Mouse (Mus musculus) gastrocnemius, adult 18-20 months (tissue): Measurements from ENCODE around the gene Ebf4. TPM values are rescaled to one million over a fixed set of nuclear protein-coding genes. Genes with fewer than 3 reads are reported as not detected.
A peak's percentile ranks its signal among the peaks of the same experiment; 100 is the strongest.

Source experiments
- DNase-seq: peaks from one replicate; pipeline ENCODE4 v3.0.0; 2021; ENCODE audit warnings: low spot score
- total RNA-seq, 2 experiments: library from RNA; stranded (reverse); gene quantifications; 2 replicates each; pipeline ENCODE4 v1.2.3; 2021

Ebf4 gene
- total RNA-seq, 2 experiments from 2014 or later, result 0.27 to 0.43 TPM

DNA sequence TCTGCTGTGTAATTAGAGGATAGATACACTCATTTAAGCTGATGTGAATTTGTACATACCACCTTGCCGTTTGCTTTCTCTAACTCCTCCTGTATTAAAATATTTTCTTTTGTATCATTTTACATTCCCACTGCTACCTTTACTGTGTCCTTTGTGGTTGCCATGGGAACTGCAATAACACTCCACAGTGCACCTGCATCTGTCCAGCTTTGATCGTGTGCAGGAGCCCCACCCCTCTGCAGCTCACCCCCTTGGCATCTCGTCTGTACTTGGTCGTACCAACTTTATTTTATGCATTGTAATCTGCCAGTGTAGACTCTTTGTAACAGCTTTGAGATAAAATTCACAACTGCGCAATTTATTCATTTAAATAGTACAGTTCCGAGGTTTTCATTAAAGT lies 88.9 kb downstream of the Ebf4 start:
- no peak for DNase-seq

DNA sequence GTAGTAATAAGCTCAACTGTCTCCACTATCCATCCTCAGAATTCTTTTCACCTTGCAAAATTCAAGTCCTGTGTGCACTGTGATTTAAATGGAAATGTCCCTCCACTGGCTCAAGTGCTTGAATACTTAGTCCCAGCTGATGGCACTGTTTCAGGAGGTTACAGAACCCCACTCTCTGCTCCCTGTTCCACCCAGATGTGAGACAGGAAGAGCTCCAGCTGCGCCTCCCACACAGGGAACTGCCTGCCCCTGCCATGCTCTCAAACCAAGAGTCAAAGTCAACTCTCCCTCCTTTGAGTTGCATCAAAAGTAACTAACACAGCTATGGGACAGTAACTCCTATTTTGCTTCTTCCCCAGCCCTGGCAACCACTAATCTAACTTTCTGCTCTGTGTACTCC lies 91.2 kb downstream of the Ebf4 start:
- no peak for DNase-seq

GRCm38 (mm10) chr2:130388796-130389195 lies 93.8 kb downstream of the Ebf4 start:
- no peak for DNase-seq

DNA sequence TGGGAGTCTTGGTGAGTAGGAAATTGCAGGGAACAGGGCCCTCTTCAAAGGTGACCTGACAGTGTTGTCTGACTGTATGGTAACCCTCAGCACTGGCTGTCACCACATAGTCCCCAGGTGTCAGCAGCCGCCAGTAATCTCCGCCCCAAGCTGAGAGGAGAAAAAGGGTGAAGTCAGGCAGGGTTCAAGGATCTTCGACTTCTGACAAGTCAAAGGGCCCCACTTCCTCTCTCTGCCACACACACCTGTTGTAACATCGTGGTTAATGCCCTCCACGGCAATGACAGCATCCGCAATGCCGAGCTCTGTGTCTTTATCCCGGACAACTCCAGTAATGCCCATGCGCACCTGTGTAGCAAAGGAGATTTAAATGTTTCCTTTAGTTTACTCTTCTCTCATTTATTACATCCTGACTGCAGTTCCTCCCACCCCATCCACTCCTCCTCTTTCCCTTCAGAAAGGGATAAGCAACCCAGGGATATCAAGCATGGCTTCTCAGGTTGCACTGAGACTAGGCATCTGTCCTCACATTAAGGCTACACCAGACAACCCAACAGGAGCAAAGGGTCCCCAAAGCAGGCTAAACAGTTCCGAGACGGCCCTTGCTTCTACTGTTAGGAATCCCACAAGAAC lies 96.1 kb downstream of the Ebf4 start:
- no peak for DNase-seq

GRCm38 (mm10) chr2:130392836-130393235 lies 97.9 kb downstream of the Ebf4 start:
- no peak for DNase-seq

DNA sequence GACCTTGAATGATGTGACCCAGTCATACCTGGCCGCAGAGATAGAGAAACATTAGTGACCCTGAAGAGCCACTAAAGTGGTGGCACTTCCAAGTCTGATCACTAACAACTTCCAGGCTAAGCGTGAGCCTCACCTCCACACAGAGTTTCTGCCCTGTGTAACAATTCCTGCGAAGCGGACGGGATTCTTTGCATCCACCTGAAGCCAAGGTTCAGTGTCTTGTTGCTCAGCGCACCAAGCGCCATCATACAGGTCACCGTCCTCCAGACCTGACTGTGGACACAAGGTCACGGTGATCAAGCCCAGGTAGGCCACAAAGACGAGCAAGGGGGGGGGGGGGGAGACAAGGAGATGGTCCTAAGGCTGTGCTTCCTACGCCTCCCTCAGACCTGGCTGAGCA lies 100.7 kb downstream of the Ebf4 start:
- no peak for DNase-seq

DNA sequence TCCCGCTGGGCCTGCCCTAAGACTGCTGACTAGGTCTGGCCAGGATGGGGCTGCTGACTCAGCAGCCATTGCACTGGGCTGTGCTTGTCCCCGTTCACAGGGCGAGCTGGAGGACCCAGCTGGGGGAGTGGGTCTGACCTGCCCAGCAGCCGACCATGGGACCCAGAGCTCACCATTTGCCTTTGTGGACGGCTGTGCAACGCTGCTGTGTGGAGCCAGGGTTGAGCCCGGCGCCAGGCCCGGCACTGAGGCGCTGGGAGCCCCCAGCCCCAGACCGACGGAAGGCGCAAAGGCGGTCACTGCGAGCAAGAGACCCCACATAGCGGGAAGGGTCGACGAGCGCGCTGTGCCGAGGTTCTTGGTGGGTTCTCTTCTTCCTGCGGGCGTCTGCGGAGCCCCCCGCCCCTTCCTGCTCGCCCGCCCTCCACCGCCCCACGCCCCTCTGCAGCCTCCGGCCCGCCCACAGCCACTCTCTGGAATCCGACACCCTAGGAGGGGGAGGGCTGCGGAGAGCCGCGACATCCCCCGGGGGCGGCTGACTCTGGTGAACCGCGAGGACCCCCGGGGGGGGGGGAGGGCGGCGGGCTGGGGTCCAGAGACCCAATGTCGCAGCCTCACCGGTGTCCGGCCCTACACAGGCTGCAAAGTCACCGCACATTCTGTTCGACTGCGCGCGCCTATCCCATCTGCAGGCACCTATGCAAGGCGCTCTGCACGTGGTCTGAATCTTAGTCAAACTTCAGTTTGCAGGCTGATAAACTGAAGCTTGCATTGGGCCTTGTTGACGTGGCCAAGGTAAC lies 102.4 kb downstream of the Ebf4 start, which contains the start of gene Cpxm1:
Cpxm1 (minus strand) TSS at position 389 of the 800 bp plus-strand sequence.
- peak; percentile 12 for DNase-seq

GRCm38 (mm10) chr2:130398091-130398490 lies 103.1 kb downstream of the Ebf4 start:
- DNase-seq, result no peak

DNA sequence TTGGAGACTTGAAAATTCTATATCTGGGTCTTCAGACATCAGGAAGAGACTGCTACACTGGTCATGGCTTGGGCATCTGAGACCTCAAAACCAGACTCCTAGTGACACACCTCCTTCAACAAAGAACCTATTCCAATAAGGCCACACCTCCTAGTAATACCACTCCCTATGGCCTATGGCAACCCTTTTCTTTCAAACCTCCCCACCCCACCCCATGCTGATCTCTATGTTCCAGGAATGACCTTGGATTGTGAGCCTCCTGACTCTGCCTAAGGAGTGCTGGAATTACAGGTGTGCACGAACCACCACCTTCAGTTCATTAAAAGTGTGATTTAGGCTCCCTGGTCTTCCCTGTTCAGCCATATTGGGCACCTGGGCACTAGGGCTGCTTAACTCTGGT lies 105.1 kb downstream of the Ebf4 start:
- DNase-seq, result no peak

DNA sequence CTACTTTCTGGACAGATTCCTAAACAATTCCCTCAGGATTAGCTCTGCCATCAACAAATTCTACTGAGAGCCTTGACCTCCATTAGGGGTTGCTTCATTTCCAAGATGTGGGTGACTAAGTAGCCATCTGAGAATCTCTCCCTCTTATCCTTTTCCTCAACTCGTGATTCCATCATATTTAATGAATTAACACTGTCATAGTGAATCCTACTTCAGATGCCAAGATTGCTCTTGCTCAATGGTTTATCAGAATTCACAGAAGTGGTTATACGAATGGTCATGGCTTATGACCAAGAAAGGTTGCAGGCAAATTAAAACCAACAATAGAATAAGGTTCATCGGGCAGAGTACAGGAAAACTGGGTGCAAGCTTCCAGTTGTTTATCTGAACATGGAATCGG lies 106.9 kb downstream of the Ebf4 start:
- no peak for DNase-seq

GRCm38 (mm10) chr2:130404939-130405338 lies 110.0 kb downstream of the Ebf4 start, which contains the start of the genes Gm28372 and 1700020A23Rik:
Gm28372 (plus strand) TSS chr2:130405239.
1700020A23Rik (plus strand) TSS chr2:130405259.
- DNase-seq, result no peak

DNA sequence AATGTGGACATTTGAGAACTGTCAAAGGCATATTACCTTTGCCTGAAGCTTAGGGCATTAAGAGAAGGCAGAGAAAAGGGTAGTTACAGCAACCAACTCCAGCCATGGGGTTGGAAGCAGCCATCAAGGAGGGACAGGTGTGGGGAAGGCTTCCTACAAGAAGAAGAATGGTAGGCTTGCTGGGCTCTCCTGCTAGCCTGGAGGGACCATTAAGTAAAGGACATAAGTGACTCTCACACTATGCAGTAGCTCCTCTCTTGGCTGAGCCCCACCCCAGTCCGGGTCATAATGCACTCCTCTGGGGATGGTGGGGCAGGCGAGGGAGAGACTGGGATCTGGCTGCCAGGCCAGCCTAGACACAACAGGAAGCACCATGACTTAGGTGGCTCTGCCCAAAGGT lies 111.2 kb downstream of the Ebf4 start, which contains the start of gene Tmem239:
Tmem239 (plus strand) TSS at position 301 of the 400 bp plus-strand sequence.
- DNase-seq, result no peak

DNA sequence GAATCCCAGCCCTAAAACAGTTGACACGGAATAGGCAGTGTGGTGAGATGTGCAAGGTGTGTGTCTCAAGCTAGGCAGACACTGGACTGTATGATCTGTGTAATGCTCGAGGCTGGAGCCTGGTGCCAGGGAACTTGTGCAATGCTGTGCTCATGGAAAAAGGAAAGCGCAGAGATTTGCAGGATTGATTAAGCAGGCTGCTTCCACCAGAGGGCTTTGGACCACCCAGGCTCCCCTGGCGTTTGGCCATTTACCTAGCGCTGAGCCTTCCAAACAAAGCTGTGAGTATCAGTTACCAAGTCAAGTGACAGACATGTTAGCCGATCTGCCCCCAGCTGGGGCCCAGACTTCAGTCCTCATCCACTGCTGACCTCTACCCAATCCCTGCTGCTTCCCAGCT lies 113.2 kb downstream of the Ebf4 start:
- DNase-seq, result no peak

- peak; percentile 88 for DNase-seq
Observed at GRCm38 (mm10) chr2:130411558-130412495, 116.9 kb downstream of the Ebf4 start.

DNA sequence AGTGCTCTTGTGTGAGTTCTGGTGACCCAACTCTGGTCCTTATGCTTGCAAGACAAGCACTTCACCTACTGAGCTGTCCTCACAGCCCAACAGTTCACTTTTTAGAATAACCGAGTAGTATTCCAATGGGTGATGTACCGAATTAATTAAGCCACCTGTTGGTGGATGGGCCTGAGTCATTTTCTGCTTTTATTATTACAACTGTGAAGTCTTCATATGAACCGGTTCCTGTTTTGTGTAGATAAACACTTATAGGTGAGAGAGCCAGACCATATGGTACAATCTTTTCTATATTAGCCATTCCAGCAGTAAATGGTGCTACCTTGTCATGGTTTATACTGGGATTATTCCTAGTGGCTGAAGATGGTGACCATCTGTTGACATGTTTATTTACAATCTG lies 117.8 kb downstream of the Ebf4 start:
- DNase-seq, result no peak

DNA sequence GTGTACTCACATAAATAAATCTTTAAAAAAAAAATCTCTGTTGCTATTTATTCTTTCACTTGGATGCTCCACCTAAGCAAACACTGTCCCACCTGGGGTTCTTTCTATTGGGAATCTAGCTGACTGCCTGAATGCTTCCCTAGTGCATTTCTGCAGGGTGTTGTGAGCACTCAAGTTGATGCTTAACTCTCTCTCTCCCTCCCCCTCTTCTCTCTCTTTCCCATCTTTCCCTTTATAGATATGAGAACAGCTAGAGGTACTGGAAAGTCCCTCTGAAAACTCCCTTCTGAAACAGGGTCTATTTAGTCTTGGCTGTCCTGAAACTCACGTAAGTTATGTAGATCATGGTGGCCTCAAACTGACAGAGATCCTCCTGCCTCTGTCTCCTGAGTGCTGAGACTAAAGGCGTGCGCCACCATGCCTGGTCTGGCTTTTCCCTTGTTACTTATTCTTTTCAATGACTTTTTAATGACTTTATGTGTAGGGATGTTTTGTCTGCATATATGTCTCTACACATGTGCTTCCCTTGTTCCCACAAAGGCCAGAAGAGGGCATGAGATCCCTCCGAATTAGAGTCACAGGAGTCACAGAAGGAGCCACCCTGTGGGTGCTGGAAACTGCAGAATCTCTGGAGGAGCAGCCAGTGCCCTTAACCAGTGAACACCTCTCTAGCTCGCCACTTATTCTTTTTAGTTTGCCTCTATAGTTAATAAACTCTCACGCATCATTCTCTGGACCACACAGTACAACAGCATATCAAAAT lies 119.3 kb downstream of the Ebf4 start:
- DNase-seq, result no peak

Other genes starting within 250 kb of the Ebf4 start
- gene Tgm6, start 182.8 kb upstream of the Ebf4 start, total RNA-seq, result not detected
- gene Snrpb, start 115.8 kb upstream of the Ebf4 start, total RNA-seq, result 100 to 1,000 TPM; 122 to 131 TPM
- gene Tmc2, start 100.0 kb upstream of the Ebf4 start, total RNA-seq, result not detected
- 10 to 100 TPM; 23.8 to 29.5 TPM for gene Nop56, start 20.7 kb upstream of the Ebf4 start, total RNA-seq
- gene Idh3b, start 10.6 kb upstream of the Ebf4 start, total RNA-seq, result 100 to 1,000 TPM; 450 to 457 TPM
- 1 to 10 TPM; 2.2 to 2.4 TPM for gene Cpxm1, start 102.4 kb downstream of the Ebf4 start, total RNA-seq
- gene Gm28372, start 110.1 kb downstream of the Ebf4 start, total RNA-seq, result not detected
- gene 1700020A23Rik, start 110.1 kb downstream of the Ebf4 start, total RNA-seq, result not detected
- not detected for gene Tmem239, start 111.3 kb downstream of the Ebf4 start, total RNA-seq
- 10 to 100 TPM; 17.6 to 19.2 TPM for gene Vps16, start 129.2 kb downstream of the Ebf4 start, total RNA-seq
- gene Pced1a, start 129.5 kb downstream of the Ebf4 start, total RNA-seq, result 1 to 10 TPM; 4.2 to 4.8 TPM
- 10 to 100 TPM; 14.8 to 18.9 TPM for gene Ptpra, start 155.1 kb downstream of the Ebf4 start, total RNA-seq